Mouse (Mus musculus) bone marrow, adult 2 months (tissue): ENCODE measurements at regions not wholly inside any gene's neighbourhood (a gene's known extent, or its start where the extent isn't known, plus 50 kb on each side); places are given as distances from the start of the nearest gene placed in this dataset.

Experiments used
- CTCF ChIP-seq: fragments of 200-500 bp; IDR thresholded peaks from 2 replicates; pipeline ENCODE4 v1.5.1; 2011; ENCODE audit warnings: low read length, control low read depth; ENCODE audit not compliant: control insufficient read depth, insufficient read depth
- POLR2A ChIP-seq: fragments of 200-500 bp; IDR thresholded peaks from 2 replicates; pipeline ENCODE4 v1.6.1; 2011; ENCODE audit warnings: low read depth, mild to moderate bottlenecking, control low read depth, low read length, borderline replicate concordance; ENCODE audit not compliant: control insufficient read depth

- no peak for TF ChIP-seq POLR2A
- TF ChIP-seq CTCF: no peak
Measured at GRCm38 (mm10) chr5:16434586-16434985, 118.7 kb upstream of the Hgf start.
